Mouse (Mus musculus) brain, embryonic 14.5 days (tissue): ENCODE data around the gene Zan.

ENCODE experiments used
- CTCF ChIP-seq: fragments of 200-500 bp; IDR thresholded peaks from 2 replicates; pipeline ENCODE4 v1.5.1; 2012; ENCODE audit warnings: inconsistent platforms, mild to moderate bottlenecking, moderate library complexity, borderline replicate concordance; ENCODE audit not compliant: insufficient read depth, insufficient read length; ENCODE audit errors: extremely low read depth
- POLR2A ChIP-seq: fragments of 200-500 bp; IDR thresholded peaks from 2 replicates; pipeline ENCODE4 v1.6.1; 2012; ENCODE audit warnings: mild to moderate bottlenecking, inconsistent platforms, borderline replicate concordance; ENCODE audit not compliant: poor library complexity, insufficient read depth, insufficient read length, severe bottlenecking; ENCODE audit errors: extremely low read depth

DNA sequence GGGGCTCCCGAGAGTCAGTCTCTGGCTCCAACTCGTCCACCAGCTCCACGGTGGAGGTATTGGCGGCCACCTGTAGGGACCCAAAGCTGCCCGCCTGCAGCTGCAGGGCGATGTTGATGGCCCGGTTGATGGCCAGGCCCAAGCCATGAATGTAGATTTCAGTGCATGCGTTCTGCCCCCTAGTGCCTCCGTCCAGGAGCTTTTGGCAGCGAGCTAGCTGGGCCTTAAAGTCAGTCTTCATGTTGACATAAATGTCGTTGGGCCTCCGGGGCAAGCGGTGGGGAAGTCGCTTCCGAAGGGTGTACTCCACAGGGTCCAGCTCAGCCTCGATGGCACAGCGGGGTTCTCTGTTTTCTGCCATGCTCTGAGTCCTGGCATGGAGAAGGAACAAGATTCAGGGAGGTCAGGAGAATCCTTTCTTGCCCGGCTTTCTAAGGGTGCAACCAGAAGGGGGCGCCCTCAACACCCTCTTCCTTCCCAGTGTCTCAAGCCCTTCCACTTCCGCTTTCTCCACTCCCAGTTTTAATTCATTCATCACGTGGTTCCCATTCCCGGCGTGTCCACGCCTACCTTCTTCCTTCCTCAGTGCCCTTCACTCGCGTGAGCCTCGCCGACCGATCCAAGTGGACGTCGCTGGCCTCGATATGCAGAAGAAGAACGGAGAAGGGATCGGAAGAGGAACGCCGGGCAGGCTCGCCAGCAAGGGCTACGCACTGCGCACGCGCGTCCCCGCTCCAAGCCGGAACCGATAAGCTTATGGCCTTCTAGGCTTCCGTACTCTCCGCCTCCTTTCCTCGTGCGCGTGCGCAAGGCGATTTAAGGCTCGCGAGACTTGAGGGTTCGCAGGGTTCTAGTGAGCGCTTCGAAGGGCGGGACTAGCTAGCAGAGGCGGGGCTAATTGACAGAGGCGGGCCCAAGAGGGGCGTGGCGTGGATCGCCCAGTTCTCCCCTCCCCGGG, 25.1 kb upstream of the Zan start, which contains the start of gene Pop7:
- TF ChIP-seq POLR2A (peak; percentile 28; the same call in 1 of the 2 replicates), CTCF (peak; percentile 94)
